Mouse (Mus musculus): ENCODE results near the gene Ccl17. TPM values are rescaled to one million over a fixed set of nuclear protein-coding genes. Genes with fewer than 3 reads are reported as not detected.

Gene Ccl17
- polyA plus RNA-seq, 1 experiment from 2014 or later, result not detected

- 66% methylated on average over 6 of the region's 6 CpGs for WGBS
- H3K4me1 ChIP-seq (ENCODE audit: control insufficient read depth, insufficient read depth, low read length), result no peaks in the 10 kb centered on the region
- no peaks in the 10 kb centered on the region for H3K36me3 ChIP-seq (ENCODE audit: control insufficient read depth, insufficient read depth, low read length)
- H3K4me3 ChIP-seq (ENCODE audit: low read length), result no peak overlapping the region
- no peak overlapping the region for H3K9ac ChIP-seq (ENCODE audit: low read depth, low read length)
- no peaks in the 10 kb centered on the region for H3K9me3 ChIP-seq (ENCODE audit: control insufficient read depth, low read length)
- no peak overlapping the region for H3K27ac ChIP-seq (ENCODE audit: low read depth, low read length)
- no peak for ATAC-seq (ENCODE audit: low FRiP score, low TSS enrichment)
- H3K4me2 ChIP-seq (replicated peaks; ENCODE audit: low read depth, low read length), result no peak overlapping the region
- no peaks in the 10 kb centered on the region for H3K27me3 ChIP-seq (ENCODE audit: control insufficient read depth, insufficient read depth, low read length)
These were observed 6.7 kb upstream of the Ccl17 start for GRCm38 (mm10) chr8:94803551-94803950.

DNA sequence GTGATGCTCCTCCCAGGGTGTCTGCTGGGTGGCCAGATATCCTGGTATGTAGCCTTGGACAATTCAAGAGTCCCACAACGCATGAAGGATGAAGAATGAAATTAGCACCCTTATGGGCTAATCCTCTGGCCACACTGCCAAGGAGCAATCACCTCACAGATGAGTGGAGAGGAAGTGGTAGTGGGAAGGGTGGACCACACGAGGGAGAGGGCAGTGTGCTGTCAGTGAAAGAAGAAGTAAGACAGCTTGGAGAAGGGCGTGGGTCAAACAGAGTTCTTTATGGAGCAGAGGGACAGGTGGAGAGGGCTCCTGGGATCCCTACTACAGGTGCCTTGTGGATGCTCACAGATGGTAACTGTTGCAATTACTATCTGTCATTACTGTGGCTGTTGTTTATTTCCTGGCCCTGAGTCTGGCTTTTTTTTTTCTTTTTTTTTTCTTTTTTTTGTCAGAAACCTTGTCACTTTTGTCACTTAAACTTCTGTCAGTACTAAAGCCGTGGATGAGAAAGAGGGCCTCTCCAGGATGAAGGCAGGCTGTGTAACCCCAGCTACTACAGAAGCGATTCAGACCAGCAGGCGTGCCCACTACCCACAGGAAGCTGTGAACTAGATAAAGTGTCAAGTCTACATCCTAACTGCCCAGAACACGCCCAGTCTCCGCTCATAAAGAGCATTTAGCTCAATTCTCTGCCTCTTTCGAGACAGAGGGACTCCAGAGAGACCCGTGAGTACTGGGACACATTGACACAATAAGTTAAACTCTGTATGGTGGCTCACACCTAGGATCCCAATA lies 5.5 kb upstream of the Ccl17 start:
- Histone ChIP-seq H3K36me3 (ENCODE audit: control insufficient read depth, insufficient read depth, low read length) (no peaks in the 10 kb centered on the region), H3K4me2 (replicated peaks; ENCODE audit: low read depth, low read length) (no peak overlapping the region), H3K27ac (ENCODE audit: low read depth, low read length) (no peak overlapping the region), H3K27me3 (ENCODE audit: control insufficient read depth, insufficient read depth, low read length) (no peaks in the 10 kb centered on the region), H3K4me1 (ENCODE audit: control insufficient read depth, insufficient read depth, low read length) (no peaks in the 10 kb centered on the region), H3K4me3 (ENCODE audit: low read length) (no peak overlapping the region), H3K9me3 (ENCODE audit: control insufficient read depth, low read length) (no peaks in the 10 kb centered on the region), H3K9ac (ENCODE audit: low read depth, low read length) (no peak overlapping the region)
- 50% methylated on average over 10 of the region's 10 CpGs for WGBS
- ATAC-seq (ENCODE audit: low FRiP score, low TSS enrichment), result no peak

DNA sequence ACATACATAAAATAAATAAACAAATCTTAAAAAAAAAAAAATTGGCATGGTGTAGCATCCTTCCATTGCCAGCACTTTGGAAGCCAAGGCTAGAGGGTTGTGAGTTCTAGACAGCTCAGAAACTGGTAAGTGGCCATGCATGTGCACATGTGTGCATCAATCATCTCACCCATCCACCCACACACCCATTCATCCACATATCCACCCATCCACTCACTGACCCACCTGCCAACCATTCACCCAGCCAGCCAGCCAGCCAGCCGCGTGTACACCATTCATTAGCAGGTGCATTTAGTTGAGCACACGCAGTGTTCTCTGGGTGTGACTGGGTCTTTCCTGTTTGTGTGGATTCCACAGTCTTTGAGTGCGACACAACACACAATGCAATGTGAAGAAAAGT lies 4.4 kb upstream of the Ccl17 start:
- H3K36me3 ChIP-seq (ENCODE audit: control insufficient read depth, insufficient read depth, low read length), result no peaks in the 10 kb centered on the region
- no peak for ATAC-seq (ENCODE audit: low FRiP score, low TSS enrichment)
- no peaks in the 10 kb centered on the region for H3K4me1 ChIP-seq (ENCODE audit: control insufficient read depth, insufficient read depth, low read length)
- H3K27ac ChIP-seq (ENCODE audit: low read depth, low read length), result no peak overlapping the region
- no peak overlapping the region for H3K4me2 ChIP-seq (replicated peaks; ENCODE audit: low read depth, low read length)
- no peak overlapping the region for H3K4me3 ChIP-seq (ENCODE audit: low read length)
- WGBS, result 81% methylated on average over 4 of the region's 4 CpGs
- H3K9me3 ChIP-seq (ENCODE audit: control insufficient read depth, low read length), result no peaks in the 10 kb centered on the region
- no peak overlapping the region for H3K9ac ChIP-seq (ENCODE audit: low read depth, low read length)
- H3K27me3 ChIP-seq (ENCODE audit: control insufficient read depth, insufficient read depth, low read length), result no peaks in the 10 kb centered on the region

GRCm38 (mm10) chr8:94807506-94807905 lies 2.7 kb upstream of the Ccl17 start:
- WGBS, result 48% methylated on average over 7 of the region's 7 CpGs
- H3K27ac ChIP-seq (ENCODE audit: low read depth, low read length), result no peak overlapping the region
- H3K36me3 ChIP-seq (ENCODE audit: control insufficient read depth, insufficient read depth, low read length), result no peaks in the 10 kb centered on the region
- no peak overlapping the region for H3K4me2 ChIP-seq (replicated peaks; ENCODE audit: low read depth, low read length)
- H3K4me3 ChIP-seq (ENCODE audit: low read length), result no peak overlapping the region
- peak; percentile 38; the same call in 1 of the 2 replicates for ATAC-seq (ENCODE audit: low FRiP score, low TSS enrichment)
- H3K4me1 ChIP-seq (ENCODE audit: control insufficient read depth, insufficient read depth, low read length), result no peaks in the 10 kb centered on the region; the same call in 1 of the 2 replicates
- H3K27me3 ChIP-seq (ENCODE audit: control insufficient read depth, insufficient read depth, low read length), result no peaks in the 10 kb centered on the region
- H3K9ac ChIP-seq (ENCODE audit: low read depth, low read length), result no peak overlapping the region; the same call in 1 of the 2 replicates
- H3K9me3 ChIP-seq (ENCODE audit: control insufficient read depth, low read length), result no peaks in the 10 kb centered on the region

- Histone ChIP-seq H3K27me3 (ENCODE audit: control insufficient read depth, insufficient read depth, low read length) (no peaks in the 10 kb centered on the region), H3K4me3 (ENCODE audit: low read length) (no peak overlapping the region), H3K4me1 (ENCODE audit: control insufficient read depth, insufficient read depth, low read length) (no peaks in the 10 kb centered on the region; the same call in 1 of the 2 replicates), H3K9me3 (ENCODE audit: control insufficient read depth, low read length) (no peaks in the 10 kb centered on the region), H3K4me2 (replicated peaks; ENCODE audit: low read depth, low read length) (no peak overlapping the region), H3K36me3 (ENCODE audit: control insufficient read depth, insufficient read depth, low read length) (no peaks in the 10 kb centered on the region), H3K27ac (ENCODE audit: low read depth, low read length) (no peak overlapping the region), H3K9ac (ENCODE audit: low read depth, low read length) (no peak overlapping the region)
- no peak for ATAC-seq (ENCODE audit: low FRiP score, low TSS enrichment)
- 74% methylated on average over 6 of the region's 6 CpGs for WGBS
These were observed 1.9 kb upstream of the Ccl17 start for GRCm38 (mm10) chr8:94808372-94808771.

DNA sequence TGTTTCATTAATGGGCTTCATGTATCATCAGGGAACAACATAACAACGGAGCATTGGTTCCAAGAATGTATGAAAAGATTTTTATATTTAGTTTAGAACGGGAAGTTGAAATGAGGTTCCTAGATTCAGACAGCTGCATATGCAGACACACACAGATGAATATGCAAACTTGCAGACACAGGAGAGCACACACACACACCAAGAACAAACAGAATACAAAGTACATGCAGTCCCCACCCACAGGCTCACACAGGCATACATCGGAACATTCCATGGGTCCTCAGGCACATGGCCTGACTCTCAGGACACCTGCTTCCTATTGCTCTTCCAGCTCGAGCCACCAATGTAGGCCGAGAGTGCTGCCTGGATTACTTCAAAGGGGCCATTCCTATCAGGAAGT lies 602 bp downstream of the Ccl17 start:
- ATAC-seq (ENCODE audit: low FRiP score, low TSS enrichment), result no peak
- H3K36me3 ChIP-seq (ENCODE audit: control insufficient read depth, insufficient read depth, low read length), result no peaks in the 10 kb centered on the region
- H3K4me2 ChIP-seq (replicated peaks; ENCODE audit: low read depth, low read length), result no peak overlapping the region
- no peaks in the 10 kb centered on the region for H3K27me3 ChIP-seq (ENCODE audit: control insufficient read depth, insufficient read depth, low read length)
- no peak overlapping the region for H3K9ac ChIP-seq (ENCODE audit: low read depth, low read length)
- H3K9me3 ChIP-seq (ENCODE audit: control insufficient read depth, low read length), result no peaks in the 10 kb centered on the region
- no peaks in the 10 kb centered on the region; the same call in 1 of the 2 replicates for H3K4me1 ChIP-seq (ENCODE audit: control insufficient read depth, insufficient read depth, low read length)
- H3K4me3 ChIP-seq (ENCODE audit: low read length), result no peak overlapping the region
- H3K27ac ChIP-seq (ENCODE audit: low read depth, low read length), result no peak overlapping the region
- 77% methylated on average over 5 of the region's 5 CpGs for WGBS

GRCm38 (mm10) chr8:94811654-94812053 lies 1.4 kb downstream of the Ccl17 start:
- Histone ChIP-seq H3K4me3 (ENCODE audit: low read length) (no peak overlapping the region), H3K4me2 (replicated peaks; ENCODE audit: low read depth, low read length) (no peak overlapping the region), H3K9me3 (ENCODE audit: control insufficient read depth, low read length) (no peaks in the 10 kb centered on the region), H3K4me1 (ENCODE audit: control insufficient read depth, insufficient read depth, low read length) (no peaks in the 10 kb centered on the region; the same call in 1 of the 2 replicates), H3K27me3 (ENCODE audit: control insufficient read depth, insufficient read depth, low read length) (no peaks in the 10 kb centered on the region), H3K27ac (ENCODE audit: low read depth, low read length) (no peak overlapping the region), H3K36me3 (ENCODE audit: control insufficient read depth, insufficient read depth, low read length) (no peaks in the 10 kb centered on the region), H3K9ac (ENCODE audit: low read depth, low read length) (no peak overlapping the region)
- 62% methylated on average over 6 of the region's 6 CpGs for WGBS
- ATAC-seq (ENCODE audit: low FRiP score, low TSS enrichment), result no peak

DNA sequence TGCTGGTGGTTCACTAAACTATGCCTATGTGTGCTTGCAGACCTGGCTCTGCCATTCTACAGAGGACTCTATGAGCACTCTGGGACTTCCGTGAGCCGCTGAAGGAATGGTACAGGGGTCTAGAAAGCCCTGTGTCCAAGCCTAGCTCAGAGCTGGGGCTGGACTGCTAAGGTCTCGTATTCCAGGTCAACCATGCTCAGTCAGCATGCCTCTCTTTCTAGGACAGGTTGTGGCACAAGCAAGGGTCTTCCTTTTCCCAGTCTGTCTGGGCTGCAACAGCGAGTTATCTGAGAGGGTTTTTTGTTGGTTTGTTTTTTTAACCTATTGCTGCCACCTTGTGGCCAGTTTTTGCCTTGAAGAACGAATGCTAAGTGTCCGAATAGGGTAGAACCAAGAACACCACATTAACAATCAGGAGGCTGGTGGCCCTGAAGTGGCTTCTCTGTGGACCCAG lies 2.4 kb downstream of the Ccl17 start:
- Histone ChIP-seq H3K4me3 (ENCODE audit: low read length) (no peak overlapping the region), H3K9ac (ENCODE audit: low read depth, low read length) (no peak overlapping the region), H3K9me3 (ENCODE audit: control insufficient read depth, low read length) (no peaks in the 10 kb centered on the region), H3K27ac (ENCODE audit: low read depth, low read length) (no peak overlapping the region), H3K4me2 (replicated peaks; ENCODE audit: low read depth, low read length) (no peak overlapping the region), H3K27me3 (ENCODE audit: control insufficient read depth, insufficient read depth, low read length) (no peaks in the 10 kb centered on the region), H3K4me1 (ENCODE audit: control insufficient read depth, insufficient read depth, low read length) (no peaks in the 10 kb centered on the region; the same call in 1 of the 2 replicates), H3K36me3 (ENCODE audit: control insufficient read depth, insufficient read depth, low read length) (no peaks in the 10 kb centered on the region)
- peak; percentile 52 for ATAC-seq (ENCODE audit: low FRiP score, low TSS enrichment)
- WGBS, result 29% methylated on average over 6 of the region's 6 CpGs

- 5% methylated on average over 1 of the region's 1 CpGs for WGBS
These were observed 4.3 kb downstream of the Ccl17 start for GRCm38 (mm10) chr8:94814556-94814955.

More at GRCm38 (mm10) chr8:94814556-94814955, 4.3 kb downstream of the Ccl17 start:
- Histone ChIP-seq H3K9me3 (ENCODE audit: control insufficient read depth, low read length) (no peaks in the 10 kb centered on the region), H3K27ac (ENCODE audit: low read depth, low read length) (no peak overlapping the region), H3K9ac (ENCODE audit: low read depth, low read length) (no peak overlapping the region), H3K4me2 (replicated peaks; ENCODE audit: low read depth, low read length) (no peak overlapping the region), H3K4me1 (ENCODE audit: control insufficient read depth, insufficient read depth, low read length) (no peaks in the 10 kb centered on the region; the same call in 1 of the 2 replicates), H3K36me3 (ENCODE audit: control insufficient read depth, insufficient read depth, low read length) (no peaks in the 10 kb centered on the region), H3K27me3 (ENCODE audit: control insufficient read depth, insufficient read depth, low read length) (no peaks in the 10 kb centered on the region), H3K4me3 (ENCODE audit: low read length) (no peak overlapping the region)
- ATAC-seq (ENCODE audit: low FRiP score, low TSS enrichment), result no peak

All from kidney, embryonic 14.5 days (tissue).